Mouse (Mus musculus): ENCODE results near the gene Rps6kl1. TPM values are rescaled to one million over a fixed set of nuclear protein-coding genes. Genes with fewer than 3 reads are reported as not detected.

The Rps6kl1 gene
- total and polyA plus RNA-seq, 3 experiments = 0.03 to 0.11 TPM; not detected in 1

GRCm38 (mm10) chr12:85129426-85129978, 21.6 kb downstream of the Rps6kl1 start:
- Histone ChIP-seq H3K9me3 (replicated peaks) (no peaks in the 10 kb centered on the region), H3K27me3 (ENCODE audit: insufficient read depth, low read length) (no peaks in the 10 kb centered on the region), H3K36me3 (replicated peaks) (peaks cover 95% of the 10 kb centered on the region), H3K4me1 (ENCODE audit: insufficient read depth, low read depth, low read length) (peaks cover 22% of the 10 kb centered on the region), H3K4me3 (ENCODE audit: low read depth, low read length) (no peak overlapping the region)
- no peak for TF ChIP-seq POLR2AphosphoS5 (IDR thresholded peaks at IDR 0.05; ENCODE audit: insufficient replicate concordance, low read depth, low read length)
- no peak for TF ChIP-seq CTCF (IDR thresholded peaks at IDR 0.05; ENCODE audit: low read depth, low read length)
- TF ChIP-seq GATA2 (IDR thresholded peaks at IDR 0.05; ENCODE audit: borderline replicate concordance, low read depth, low read length) = no peak
- TF ChIP-seq GATA1 (IDR thresholded peaks at IDR 0.05; ENCODE audit: borderline replicate concordance, low read length) = no peak
- TF ChIP-seq TAL1 (conservative IDR thresholded peaks at IDR 0.05; ENCODE audit: low read depth, low read length) = no peak
- DNase-seq (ENCODE audit: low spot score) (no peak), ATAC-seq (ENCODE audit: extremely low read depth, insufficient number of reproducible peaks, low FRiP score, poor library complexity, severe bottlenecking) (no peak; the same call in 1 of the 2 replicates)

GRCm38 (mm10) chr12:85126986-85127603, 24.0 kb downstream of the Rps6kl1 start:
- Histone ChIP-seq H3K4me1 (ENCODE audit: insufficient read depth, low read depth, low read length) (no peaks in the 10 kb centered on the region; the same call in 1 of the 2 replicates), H3K27me3 (ENCODE audit: insufficient read depth, low read length) (no peaks in the 10 kb centered on the region), H3K4me3 (ENCODE audit: low read depth, low read length) (no peak overlapping the region), H3K9me3 (replicated peaks) (no peaks in the 10 kb centered on the region), H3K36me3 (replicated peaks) (peaks cover 95% of the 10 kb centered on the region)
- no peak for DNase-seq (ENCODE audit: low spot score)
- TF ChIP-seq GATA2 (IDR thresholded peaks at IDR 0.05; ENCODE audit: borderline replicate concordance, low read depth, low read length) (no peak), GATA1 (IDR thresholded peaks at IDR 0.05; ENCODE audit: borderline replicate concordance, low read length) (no peak), TAL1 (conservative IDR thresholded peaks at IDR 0.05; ENCODE audit: low read depth, low read length) (no peak), POLR2AphosphoS5 (IDR thresholded peaks at IDR 0.05; ENCODE audit: insufficient replicate concordance, low read depth, low read length) (no peak), CTCF (IDR thresholded peaks at IDR 0.05; ENCODE audit: low read depth, low read length) (no peak)
- no peak for ATAC-seq (ENCODE audit: extremely low read depth, insufficient number of reproducible peaks, low FRiP score, poor library complexity, severe bottlenecking)

GRCm38 (mm10) chr12:85124751-85125150, 26.3 kb downstream of the Rps6kl1 start:
- H3K36me3 ChIP-seq (replicated peaks) = peaks cover 96% of the 10 kb centered on the region

GRCm38 (mm10) chr12:85123645-85124044, 27.4 kb downstream of the Rps6kl1 start:
- ATAC-seq (ENCODE audit: extremely low read depth, insufficient number of reproducible peaks, low FRiP score, poor library complexity, severe bottlenecking) (no peak), DNase-seq (ENCODE audit: low spot score) (no peak)
- peaks cover 98% of the 10 kb centered on the region for H3K36me3 ChIP-seq (replicated peaks)
- TF ChIP-seq POLR2AphosphoS5 (IDR thresholded peaks at IDR 0.05; ENCODE audit: insufficient replicate concordance, low read depth, low read length) (no peak), GATA2 (IDR thresholded peaks at IDR 0.05; ENCODE audit: borderline replicate concordance, low read depth, low read length) (no peak)
- H3K27me3 ChIP-seq (ENCODE audit: insufficient read depth, low read length) = no peaks in the 10 kb centered on the region
- no peaks in the 10 kb centered on the region; the same call in 1 of the 2 replicates for H3K4me1 ChIP-seq (ENCODE audit: insufficient read depth, low read depth, low read length)
- no peaks in the 10 kb centered on the region for H3K9me3 ChIP-seq (replicated peaks)
- H3K4me3 ChIP-seq (ENCODE audit: low read depth, low read length) = no peak overlapping the region

More at GRCm38 (mm10) chr12:85124751-85125150, 26.3 kb downstream of the Rps6kl1 start:
- H3K4me3 ChIP-seq (ENCODE audit: low read depth, low read length) = no peak overlapping the region
- DNase-seq (ENCODE audit: low spot score) (no peak), ATAC-seq (ENCODE audit: extremely low read depth, insufficient number of reproducible peaks, low FRiP score, poor library complexity, severe bottlenecking) (no peak)
- H3K27me3 ChIP-seq (ENCODE audit: insufficient read depth, low read length) = no peaks in the 10 kb centered on the region
- no peaks in the 10 kb centered on the region; the same call in 1 of the 2 replicates for H3K4me1 ChIP-seq (ENCODE audit: insufficient read depth, low read depth, low read length)
- H3K9me3 ChIP-seq (replicated peaks) = no peaks in the 10 kb centered on the region
- TF ChIP-seq POLR2AphosphoS5 (IDR thresholded peaks at IDR 0.05; ENCODE audit: insufficient replicate concordance, low read depth, low read length) (no peak), GATA2 (IDR thresholded peaks at IDR 0.05; ENCODE audit: borderline replicate concordance, low read depth, low read length) (no peak), TAL1 (conservative IDR thresholded peaks at IDR 0.05; ENCODE audit: low read depth, low read length) (no peak), CTCF (IDR thresholded peaks at IDR 0.05; ENCODE audit: low read depth, low read length) (no peak), GATA1 (IDR thresholded peaks at IDR 0.05; ENCODE audit: borderline replicate concordance, low read length) (no peak)

- no peak for ATAC-seq (ENCODE audit: extremely low read depth, insufficient number of reproducible peaks, low FRiP score, poor library complexity, severe bottlenecking)
- Histone ChIP-seq H3K4me1 (ENCODE audit: insufficient read depth, low read depth, low read length) (no peaks in the 10 kb centered on the region; the same call in 1 of the 2 replicates), H3K9me3 (replicated peaks) (no peaks in the 10 kb centered on the region), H3K27me3 (ENCODE audit: insufficient read depth, low read length) (no peaks in the 10 kb centered on the region), H3K36me3 (replicated peaks) (peaks cover 98% of the 10 kb centered on the region), H3K4me3 (ENCODE audit: low read depth, low read length) (no peak overlapping the region)
- no peak for TF ChIP-seq GATA2 (IDR thresholded peaks at IDR 0.05; ENCODE audit: borderline replicate concordance, low read depth, low read length)
- TF ChIP-seq TAL1 (conservative IDR thresholded peaks at IDR 0.05; ENCODE audit: low read depth, low read length) = no peak
- no peak for TF ChIP-seq GATA1 (IDR thresholded peaks at IDR 0.05; ENCODE audit: borderline replicate concordance, low read length)
- no peak for TF ChIP-seq CTCF (IDR thresholded peaks at IDR 0.05; ENCODE audit: low read depth, low read length)
- no peak for TF ChIP-seq POLR2AphosphoS5 (IDR thresholded peaks at IDR 0.05; ENCODE audit: insufficient replicate concordance, low read depth, low read length)
- no peak for DNase-seq (ENCODE audit: low spot score)
These were observed 27.9 kb downstream of the Rps6kl1 start for GRCm38 (mm10) chr12:85123108-85123530.

- Histone ChIP-seq H3K4me3 (ENCODE audit: low read depth, low read length) (no peak overlapping the region), H3K27me3 (ENCODE audit: insufficient read depth, low read length) (no peaks in the 10 kb centered on the region), H3K36me3 (replicated peaks) (peaks cover 98% of the 10 kb centered on the region), H3K4me1 (ENCODE audit: insufficient read depth, low read depth, low read length) (peaks cover 4% of the 10 kb centered on the region), H3K9me3 (replicated peaks) (no peaks in the 10 kb centered on the region)
- TF ChIP-seq TAL1 (conservative IDR thresholded peaks at IDR 0.05; ENCODE audit: low read depth, low read length) = no peak
- no peak for TF ChIP-seq GATA1 (IDR thresholded peaks at IDR 0.05; ENCODE audit: borderline replicate concordance, low read length)
- TF ChIP-seq CTCF (IDR thresholded peaks at IDR 0.05; ENCODE audit: low read depth, low read length) = no peak
- no peak for TF ChIP-seq GATA2 (IDR thresholded peaks at IDR 0.05; ENCODE audit: borderline replicate concordance, low read depth, low read length)
- no peak for TF ChIP-seq POLR2AphosphoS5 (IDR thresholded peaks at IDR 0.05; ENCODE audit: insufficient replicate concordance, low read depth, low read length)
- ATAC-seq (ENCODE audit: extremely low read depth, insufficient number of reproducible peaks, low FRiP score, poor library complexity, severe bottlenecking) (no peak), DNase-seq (ENCODE audit: low spot score) (no peak)
These were observed 29.1 kb downstream of the Rps6kl1 start for GRCm38 (mm10) chr12:85121806-85122459.
